Mouse (Mus musculus) intestine, embryonic 14.5 days (tissue): ENCODE measurements at regions not wholly inside any gene's neighbourhood (a gene's known extent, or its start where the extent isn't known, plus 50 kb on each side); places are given as distances from the start of the nearest gene placed in this dataset.

ENCODE experiments used
- ATAC-seq: fragments of 200-750 bp; cut with Nextera tagmentation; replicated peaks from 2 replicates; pipeline ENCODE4 v1.8.0; 2017; ENCODE audit warnings: low read depth, moderate number of reproducible peaks, moderate TSS enrichment, moderate library complexity; ENCODE audit not compliant: low FRiP score, low TSS enrichment
- DNase-seq: peaks from one replicate; pipeline ENCODE4 v3.0.0-alpha.2; 2018; ENCODE audit warnings: low spot score
- H3K27ac ChIP-seq: fragments of 300-500 bp; sonication (generic); 2 replicates; pipeline ENCODE4 v1.5.1; 2014; ENCODE audit warnings: low read depth, mild to moderate bottlenecking, control low read depth
- H3K27me3 ChIP-seq: fragments of 300-500 bp; sonication (generic); replicated peaks from 2 replicates; pipeline ENCODE4 v1.6.1; 2014; ENCODE audit warnings: low read length, control low read depth; ENCODE audit not compliant: control insufficient read depth, insufficient read depth
- H3K36me3 ChIP-seq: fragments of 300-500 bp; sonication (generic); 2 replicates; pipeline ENCODE4 v1.6.1; 2014; ENCODE audit warnings: low read length, control low read depth; ENCODE audit not compliant: control insufficient read depth, insufficient read depth
- H3K4me1 ChIP-seq: fragments of 300-500 bp; sonication (generic); replicated peaks from 2 replicates; pipeline ENCODE4 v1.6.1; 2014; ENCODE audit warnings: low read length, control low read depth, mixed read lengths; ENCODE audit not compliant: control insufficient read depth, insufficient read depth
- H3K4me2 ChIP-seq: fragments of 300-500 bp; sonication (generic); 2 replicates; pipeline ENCODE4 v1.6.1; 2014; ENCODE audit warnings: low read length
- H3K4me3 ChIP-seq: fragments of 300-500 bp; sonication (generic); 2 replicates; pipeline ENCODE4 v1.5.1; 2014; ENCODE audit warnings: low read depth, low read length, control low read depth, mixed read lengths
- H3K9ac ChIP-seq: fragments of 300-500 bp; sonication (generic); 2 replicates; pipeline ENCODE4 v1.6.1; 2014; ENCODE audit warnings: mild to moderate bottlenecking, low read length
- H3K9me3 ChIP-seq: fragments of 300-500 bp; sonication (generic); 2 replicates; pipeline ENCODE4 v1.6.1; 2016; ENCODE audit warnings: low read length, control low read depth; ENCODE audit not compliant: control insufficient read depth
- WGBS: fragments of 180-500 bp; shearing (Covaris S2); extraction: QIAGEN DNeasy Blood & Tissue Kit; methylation state at CpG from one replicate; pipeline ENCODE4 v1.1.7; 2014; 5-methylcytosine and 5-hydroxymethylcytosine counted together

- ATAC-seq: no peak
- Histone ChIP-seq H3K27ac (no peak overlapping the region), H3K4me2 (no peak overlapping the region), H3K9ac (no peak overlapping the region), H3K4me3 (no peak overlapping the region), H3K27me3 (no peaks in the 10 kb centered on the region), H3K36me3 (no peaks in the 10 kb centered on the region), H3K4me1 (no peaks in the 10 kb centered on the region), H3K9me3 (peaks cover 12% of the 10 kb centered on the region; the same call in 1 of the 2 replicates)
- no peak for DNase-seq
- 69% methylated on average over 3 of the region's 3 CpGs for WGBS
Measured at GRCm38 (mm10) chr4:54072482-54072881, 246.6 kb downstream of the Tmem38b start.

- H3K4me1 ChIP-seq: no peaks in the 10 kb centered on the region
- H3K27ac ChIP-seq: no peak overlapping the region
- DNase-seq (no peak), ATAC-seq (no peak)
- no peak overlapping the region for H3K4me2 ChIP-seq
- H3K9ac ChIP-seq: no peak overlapping the region
- peaks cover 12% of the 10 kb centered on the region; the same call in 1 of the 2 replicates for H3K9me3 ChIP-seq
- 42% methylated on average over 10 of the region's 10 CpGs for WGBS
- H3K27me3 ChIP-seq: no peaks in the 10 kb centered on the region
- H3K4me3 ChIP-seq: no peak overlapping the region
- H3K36me3 ChIP-seq: no peaks in the 10 kb centered on the region
Measured at GRCm38 (mm10) chr4:54072932-54073331, 247.1 kb downstream of the Tmem38b start.

GRCm38 (mm10) chr4:54073483-54073882, 247.6 kb downstream of the Tmem38b start:
- Histone ChIP-seq H3K36me3 (no peaks in the 10 kb centered on the region), H3K4me3 (no peak overlapping the region), H3K4me2 (no peak overlapping the region), H3K9ac (no peak overlapping the region), H3K9me3 (peaks cover 12% of the 10 kb centered on the region; the same call in 1 of the 2 replicates), H3K4me1 (no peaks in the 10 kb centered on the region), H3K27ac (no peak overlapping the region), H3K27me3 (no peaks in the 10 kb centered on the region)
- ATAC-seq (no peak), DNase-seq (no peak)
- 77% methylated on average over 7 of the region's 7 CpGs for WGBS

- H3K27ac ChIP-seq: no peak overlapping the region
- WGBS: 62% methylated on average over 5 of the region's 5 CpGs
- DNase-seq (no peak), ATAC-seq (no peak)
- no peaks in the 10 kb centered on the region for H3K36me3 ChIP-seq
- H3K4me1 ChIP-seq: no peaks in the 10 kb centered on the region
- no peak overlapping the region for H3K4me2 ChIP-seq
- no peaks in the 10 kb centered on the region for H3K27me3 ChIP-seq
- H3K9me3 ChIP-seq: peaks cover 11% of the 10 kb centered on the region; the same call in 1 of the 2 replicates
- H3K4me3 ChIP-seq: no peak overlapping the region
- no peak overlapping the region for H3K9ac ChIP-seq
Measured at GRCm38 (mm10) chr4:54074226-54074625, 248.4 kb downstream of the Tmem38b start.

- Histone ChIP-seq H3K4me3 (no peak overlapping the region), H3K36me3 (no peaks in the 10 kb centered on the region), H3K9ac (no peak overlapping the region), H3K9me3 (no peaks in the 10 kb centered on the region), H3K4me2 (no peak overlapping the region), H3K4me1 (no peaks in the 10 kb centered on the region), H3K27me3 (no peaks in the 10 kb centered on the region), H3K27ac (no peak overlapping the region)
- WGBS: 80% methylated on average over 9 of the region's 9 CpGs
- DNase-seq (no peak), ATAC-seq (no peak)
Measured at GRCm38 (mm10) chr4:54080526-54080925, 254.7 kb downstream of the Tmem38b start.

GRCm38 (mm10) chr4:54081411-54081810, 255.6 kb downstream of the Tmem38b start:
- ATAC-seq (no peak), DNase-seq (no peak)
- H3K4me2 ChIP-seq: no peak overlapping the region
- H3K9me3 ChIP-seq: no peaks in the 10 kb centered on the region
- H3K4me3 ChIP-seq: no peak overlapping the region
- no peaks in the 10 kb centered on the region for H3K4me1 ChIP-seq
- 84% methylated on average over 5 of the region's 5 CpGs for WGBS
- no peak overlapping the region for H3K27ac ChIP-seq
- no peaks in the 10 kb centered on the region for H3K27me3 ChIP-seq
- no peak overlapping the region for H3K9ac ChIP-seq
- H3K36me3 ChIP-seq: no peaks in the 10 kb centered on the region

- WGBS: 85% methylated on average over 6 of the region's 6 CpGs
- no peaks in the 10 kb centered on the region for H3K9me3 ChIP-seq
- no peaks in the 10 kb centered on the region for H3K27me3 ChIP-seq
- no peak overlapping the region for H3K4me2 ChIP-seq
- H3K27ac ChIP-seq: no peak overlapping the region
- no peaks in the 10 kb centered on the region for H3K4me1 ChIP-seq
- H3K36me3 ChIP-seq: no peaks in the 10 kb centered on the region
- ATAC-seq: no peak
- no peak overlapping the region for H3K9ac ChIP-seq
- no peak overlapping the region for H3K4me3 ChIP-seq
- DNase-seq: no peak
Measured at GRCm38 (mm10) chr4:54084747-54085146, 258.9 kb downstream of the Tmem38b start.

- Histone ChIP-seq H3K4me2 (no peak overlapping the region), H3K4me3 (no peak overlapping the region), H3K9ac (no peak overlapping the region), H3K4me1 (no peaks in the 10 kb centered on the region), H3K27me3 (no peaks in the 10 kb centered on the region), H3K9me3 (no peaks in the 10 kb centered on the region), H3K27ac (no peak overlapping the region), H3K36me3 (no peaks in the 10 kb centered on the region)
- ATAC-seq (no peak), DNase-seq (no peak)
- 73% methylated on average over 7 of the region's 7 CpGs for WGBS
Measured at GRCm38 (mm10) chr4:54094285-54094997, 268.6 kb downstream of the Tmem38b start.
